Comparison of ENCODE assay signal across 9 mouse cellular contexts in genomic region chr13:19394171-19394570, GRCm38 (mm10). TPM values are rescaled to one million over a fixed set of nuclear protein-coding genes. Genes with fewer than 3 reads are reported as not detected.
DNase-seq lines count a peak whose midpoint lies in the region; ATAC-seq and TF ChIP-seq lines count a peak whose summit lies in the region.
"Had no signal": no experiment of that assay in that cellular context is flagged by ENCODE, and none has a peak within 500 bp of the region (broad histone marks: within the 10 kb centered on the region; RNA-seq: fewer than 3 reads in every experiment).

No protein-coding gene starts in this region.

- H3K36me3 ChIP-seq in intestine, embryonic 14.5 days (ENCODE audit: control insufficient read depth, insufficient read depth, low read length): no peaks in the 10 kb centered on the region
- H3K36me3 ChIP-seq in lung, postnatal 0 days (ENCODE audit: insufficient read depth, low read length): no peaks in the 10 kb centered on the region

- H3K4me2 ChIP-seq in intestine, embryonic 14.5 days (ENCODE audit: low read length): peak overlapping the region; percentile 68
- H3K4me2 ChIP-seq in lung, postnatal 0 days (replicated peaks; ENCODE audit: low read depth, low read length): peak overlapping the region; percentile 44

- no peak overlapping the region for H3K27ac ChIP-seq in intestine, embryonic 14.5 days (ENCODE audit: low read depth)
- H3K27ac ChIP-seq in lung, postnatal 0 days (ENCODE audit: low read length): peak overlapping the region; percentile 73

- no peak overlapping the region for H3K9ac ChIP-seq in intestine, embryonic 14.5 days (ENCODE audit: low read length)
- H3K9ac ChIP-seq in lung, postnatal 0 days (replicated peaks; ENCODE audit: low read depth): no peak overlapping the region

- no peaks in the 10 kb centered on the region for H3K27me3 ChIP-seq in intestine, embryonic 14.5 days (replicated peaks; ENCODE audit: control insufficient read depth, insufficient read depth, low read length)
- no peaks in the 10 kb centered on the region for H3K27me3 ChIP-seq in lung, postnatal 0 days (replicated peaks; ENCODE audit: insufficient read depth, low read length)
- H3K27me3 ChIP-seq: Patski had no signal

- H3K9me3 ChIP-seq in intestine, embryonic 14.5 days (ENCODE audit: control insufficient read depth, low read length): no peaks in the 10 kb centered on the region
- H3K9me3 ChIP-seq in lung, postnatal 0 days (ENCODE audit: low read length): no peaks in the 10 kb centered on the region

- DNase-seq in heart, adult 8-10 months (ENCODE audit: low spot score): peak; percentile 21
- DNase-seq in heart, postnatal 14 days: no peak
- DNase-seq in embryo, embryonic 11 days: peak; percentile 47
- DNase-seq in intestine, embryonic 14.5 days (ENCODE audit: low spot score): peak; percentile 58
- peak; percentile 88 for DNase-seq in lung, postnatal 0 days (ENCODE audit: low spot score)
- peak; percentile 68 for DNase-seq in yolk sac, embryonic 10.5 days (ENCODE audit: low spot score)
- DNase-seq in spleen, adult 18-20 months: no peak

- no peak for TF ChIP-seq CTCF in lung, postnatal 0 days (IDR thresholded peaks at IDR 0.05)

- peak overlapping the region; percentile 80 for H3K4me3 ChIP-seq in intestine, embryonic 14.5 days (ENCODE audit: low read depth, low read length)
- peak overlapping the region; percentile 8; the same call in 1 of the 2 replicates for H3K4me3 ChIP-seq in lung, postnatal 0 days (ENCODE audit: low read depth, low read length)

- no peak for TF ChIP-seq EP300 in lung, postnatal 0 days (IDR thresholded peaks at IDR 0.05)

- intact Hi-C loops in heart, postnatal 14 days (cut with DNase I): no loop called here

- WGBS in intestine, embryonic 14.5 days: 13% methylated on average over 4 of the region's 4 CpGs
- 4% methylated on average over 4 of the region's 4 CpGs for WGBS in lung, postnatal 0 days

- ATAC-seq in intestine, embryonic 14.5 days (replicated peaks; ENCODE audit: low FRiP score, low TSS enrichment, low read depth): no peak
- peak; percentile 57 for ATAC-seq in lung, postnatal 0 days
- ATAC-seq in monocyte, adult 5-6 weeks (replicated peaks; ENCODE audit: insufficient number of reproducible peaks, low FRiP score, low TSS enrichment, poor library complexity, severe bottlenecking): no peak
- ATAC-seq: Patski had no signal

- peaks cover 10% of the 10 kb centered on the region for H3K4me1 ChIP-seq in intestine, embryonic 14.5 days (replicated peaks; ENCODE audit: control insufficient read depth, insufficient read depth, low read length)
- H3K4me1 ChIP-seq in lung, postnatal 0 days (ENCODE audit: insufficient read depth, low read depth, low read length): peaks cover 23% of the 10 kb centered on the region; the same call in 1 of the 2 replicates

RNA-seq across cellular contexts. Expression of gene Stard3nl, which starts 1.4 kb away (rescaled TPM):
- total RNA-seq in heart, adult 8-10 months (2022): 10 to 100 TPM; 13.4 to 18.3 (median 15.2) TPM
- total RNA-seq in heart, postnatal 14 days (2021): 10 to 100 TPM; 15.4 to 17.8 TPM
- 98.7 and 100 TPM in 2 replicates for polyA plus RNA-seq in intestine, embryonic 14.5 days (2014; fragmentation: Nextera tagmentation; extraction: Ambion mirVana)
- polyA plus RNA-seq in lung, postnatal 0 days (2015; fragmentation: Nextera tagmentation; extraction: Ambion mirVana): 151 and 159 TPM in 2 replicates
- 37.5 to 79.8 TPM (median 45.4 TPM) in 3 replicates for total RNA-seq in monocyte, adult 5-6 weeks (2017)

Comparison
In these comparisons a context has a peak if more than half of its experiments do, and no peak if none do; other contexts are left out.
1. DNase-seq: peak in heart, adult 8-10 months (single experiment), embryo, embryonic 11 days (single experiment), intestine, embryonic 14.5 days (single experiment), lung, postnatal 0 days (single experiment) and yolk sac, embryonic 10.5 days (single experiment); none in heart, postnatal 14 days (0 of 2) and spleen, adult 18-20 months (0 of 2).